Mouse (Mus musculus) embryonic fibroblast, embryonic 13.5 days (primary cell): ENCODE measurements at regions not wholly inside any gene's neighbourhood (a gene's known extent, or its start where the extent isn't known, plus 50 kb on each side); places are given as distances from the start of the nearest gene placed in this dataset.

ENCODE experiments used
- CTCF ChIP-seq: IDR thresholded peaks from 2 replicates; pipeline ENCODE4 v1.5.1; 2011; ENCODE audit warnings: mild to moderate bottlenecking, control low read depth, low read length, moderate library complexity, borderline replicate concordance; ENCODE audit not compliant: insufficient read depth
- POLR2A ChIP-seq: IDR thresholded peaks from 2 replicates; pipeline ENCODE4 v1.6.1; 2011; ENCODE audit warnings: low read depth, mild to moderate bottlenecking, control low read depth, low read length, moderate library complexity

GRCm38 (mm10) chr3:34232329-34233250 lies 151.5 kb upstream of the Dnajc19 start:
- TF ChIP-seq CTCF (no peak), POLR2A (no peak)
